Mouse (Mus musculus) ES-E14 (cell line): Measurements from ENCODE around the gene E130308A19Rik. TPM values are rescaled to one million over a fixed set of nuclear protein-coding genes. Genes with fewer than 3 reads are reported as not detected.

Experiments used
- DNase-seq: peaks from one replicate; pipeline ENCODE4 v3.0.0-alpha.2; 2013; ENCODE audit warnings: low read depth, low spot score
- H3K27ac ChIP-seq: 2 replicates; pipeline ENCODE4 v1.5.1; 2012; ENCODE audit warnings: low read depth, mild to moderate bottlenecking, low read length, moderate library complexity, mixed read lengths; ENCODE audit not compliant: poor library complexity, insufficient read depth, severe bottlenecking
- H3K36me3 ChIP-seq: 2 replicates; pipeline ENCODE4 v1.6.1; 2012; ENCODE audit warnings: mild to moderate bottlenecking, low read length, moderate library complexity, mixed read lengths; ENCODE audit not compliant: control insufficient read depth, poor library complexity, insufficient read depth, severe bottlenecking
- H3K4me1 ChIP-seq, 2 experiments: fragments of 150-350 bp in 1 of 2; sonication (generic) in 1 of 2; 2 replicates each; pipeline ENCODE4 v1.6.1; 2012; ENCODE audit warnings: low read length in 2 of 2, mild to moderate bottlenecking in 1 of 2, mixed read lengths in 1 of 2; ENCODE audit not compliant: control insufficient read depth in 2 of 2, insufficient read depth in 2 of 2, poor library complexity in 1 of 2
- H3K4me3 ChIP-seq, 2 experiments: fragments of 150-350 bp in 1 of 2; sonication (generic) in 1 of 2; 2 replicates each; pipeline ENCODE4 v1.5.1; 2012; ENCODE audit warnings: low read length in 2 of 2, low read depth in 1 of 2, mild to moderate bottlenecking in 1 of 2, mixed read lengths in 1 of 2; ENCODE audit not compliant: insufficient read depth in 1 of 2, poor library complexity in 1 of 2, severe bottlenecking in 1 of 2
- H3K9ac ChIP-seq: 2 replicates; pipeline ENCODE4 v1.6.1; 2012; ENCODE audit warnings: low read depth, mild to moderate bottlenecking, low read length, mixed read lengths; ENCODE audit not compliant: poor library complexity, insufficient read depth, severe bottlenecking
- H3K9me3 ChIP-seq: fragments of 150-350 bp; sonication (generic); 2 replicates; pipeline ENCODE4 v1.6.1; 2012; ENCODE audit warnings: low read depth, mild to moderate bottlenecking, low read length; ENCODE audit not compliant: control insufficient read depth, insufficient read depth
- CHD2 ChIP-seq: IDR thresholded peaks from 2 replicates; pipeline ENCODE4 v1.6.1; 2014; ENCODE audit warnings: mild to moderate bottlenecking, low read depth, low read length, inconsistent platforms
- HCFC1 ChIP-seq: IDR thresholded peaks from 2 replicates; pipeline ENCODE4 v1.6.1; 2012; ENCODE audit warnings: low read length, inconsistent platforms, borderline replicate concordance; ENCODE audit not compliant: insufficient read depth
- MAFK ChIP-seq: IDR thresholded peaks from 2 replicates; pipeline ENCODE4 v1.6.1; 2014; ENCODE audit warnings: mild to moderate bottlenecking, low read depth, low read length, inconsistent platforms; ENCODE audit not compliant: insufficient read depth
- ZC3H11A ChIP-seq: IDR thresholded peaks from 2 replicates; pipeline ENCODE4 v1.6.1; 2012; ENCODE audit warnings: low read depth, mild to moderate bottlenecking, inconsistent platforms, low read length, borderline replicate concordance
- ZNF384 ChIP-seq: IDR thresholded peaks from 2 replicates; pipeline ENCODE4 v1.6.1; 2012; ENCODE audit warnings: low read depth, low read length, inconsistent platforms
- in situ Hi-C, 2 experiments: fragments of 600-800 bp; cut with MboI; formaldehyde crosslinking; loops; one replicate each; pipeline ENCODE4 v1.15.1; 2025; ENCODE audit warnings: low sequenced_read_pairs in 2 of 2, inconsistent platforms in 1 of 2; ENCODE audit not compliant: unreplicated experiment in 2 of 2
- total RNA-seq: library from RNA; depleted of rRNA; stranded (reverse); fragments of 300-350 nt; gene quantifications from 2 replicates; pipeline ENCODE4 v1.2.3, GENCODE M21; 2012

The E130308A19Rik gene
- total RNA-seq, 1 experiment, result 14.9 TPM

- no peak for DNase-seq
- H3K9ac ChIP-seq, result no peak overlapping the region
- no peaks in the 10 kb centered on the region for H3K36me3 ChIP-seq
- in situ Hi-C loops, result no loop called here
- TF ChIP-seq ZNF384 (no peak), MAFK (no peak), ZC3H11A (no peak), HCFC1 (no peak), CHD2 (no peak)
- H3K9me3 ChIP-seq, result no peaks in the 10 kb centered on the region
- H3K4me1 ChIP-seq, result no peaks in the 10 kb centered on the region
- no peak overlapping the region for H3K4me3 ChIP-seq
- H3K27ac ChIP-seq, result no peak overlapping the region
Observed at GRCm38 (mm10) chr4:59757452-59758435, 131.7 kb downstream of the E130308A19Rik start.

- in situ Hi-C loops, result no loop called here
- Histone ChIP-seq H3K4me1 (peaks cover 0 to 2% of the 10 kb centered on the region in 2 experiments; a peak in 1 of 4 replicates), H3K9ac (no peak overlapping the region), H3K4me3 (no peak overlapping the region), H3K36me3 (no peaks in the 10 kb centered on the region), H3K27ac (no peak overlapping the region), H3K9me3 (no peaks in the 10 kb centered on the region)
- no peak for TF ChIP-seq HCFC1
- TF ChIP-seq ZC3H11A, result no peak
- DNase-seq, result no peak
Observed at GRCm38 (mm10) chr4:59760016-59760415, 134.0 kb downstream of the E130308A19Rik start.

GRCm38 (mm10) chr4:59760636-59761364 is 134.8 kb downstream of the E130308A19Rik start:
- TF ChIP-seq ZC3H11A (no peak), HCFC1 (no peak), CHD2 (no peak)
- no peak overlapping the region for H3K27ac ChIP-seq
- H3K4me3 ChIP-seq, result no peak overlapping the region
- H3K36me3 ChIP-seq, result no peaks in the 10 kb centered on the region
- in situ Hi-C loops, result no loop called here
- peaks cover 0 to 3% of the 10 kb centered on the region in 2 experiments; a peak in 1 of 4 replicates for H3K4me1 ChIP-seq
- H3K9ac ChIP-seq, result no peak overlapping the region
- no peaks in the 10 kb centered on the region for H3K9me3 ChIP-seq
- no peak for DNase-seq

DNA sequence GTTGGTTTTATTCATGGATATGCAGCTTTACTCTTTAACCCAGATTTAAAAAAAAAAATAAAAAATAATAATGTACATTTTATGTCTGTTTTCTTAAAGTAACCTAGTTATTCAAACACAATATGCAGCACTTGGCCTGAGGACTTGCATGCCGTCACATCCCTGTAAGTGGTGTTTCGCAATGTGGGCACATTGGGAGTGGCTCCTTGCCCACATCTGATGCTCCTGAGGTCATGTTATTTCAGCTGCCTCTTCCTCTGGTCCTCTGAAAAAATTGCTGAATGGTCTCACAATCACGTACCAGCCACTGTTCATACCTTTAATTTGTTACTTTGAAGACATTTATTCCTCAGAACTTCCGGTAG is 135.3 kb downstream of the E130308A19Rik start:
- Histone ChIP-seq H3K4me1 (peaks cover 0 to 3% of the 10 kb centered on the region in 2 experiments; a peak in 1 of 4 replicates), H3K9ac (no peak overlapping the region), H3K36me3 (no peaks in the 10 kb centered on the region), H3K4me3 (no peak overlapping the region), H3K27ac (no peak overlapping the region), H3K9me3 (no peaks in the 10 kb centered on the region)
- TF ChIP-seq HCFC1 (no peak), MAFK (no peak)
- in situ Hi-C loops, result no loop called here
- no peak for DNase-seq
